Mouse (Mus musculus): ENCODE results near the gene Olfr1057.

DNA sequence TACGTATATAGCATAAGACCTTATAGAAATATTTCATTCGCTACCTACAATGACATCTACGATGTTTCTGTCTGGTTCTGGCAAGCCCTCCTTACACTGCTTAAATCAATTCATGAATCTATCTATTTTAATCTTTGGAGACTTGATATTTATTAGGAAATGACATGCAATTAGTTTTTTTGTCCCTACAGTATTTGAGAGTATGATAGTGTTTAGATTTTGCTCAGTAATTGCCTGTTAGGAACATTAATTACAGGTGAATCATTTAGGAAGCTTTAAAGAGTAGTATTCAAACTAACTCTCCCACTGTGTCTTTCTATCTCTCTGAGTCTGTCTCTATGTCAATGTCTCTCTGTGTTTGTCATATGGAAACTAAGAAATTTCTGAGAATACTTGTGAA, 42.9 kb downstream of the Olfr1057 start, which contains the start of gene Olfr1054:
- no peak for TF ChIP-seq CTCF (conservative IDR thresholded peaks at IDR 0.05 in 1 of 2, IDR thresholded peaks at IDR 0.05 in 1 of 2; ENCODE audit: low read depth in 2 of 2, low read length in 2 of 2)
- TF ChIP-seq NRF1 (IDR thresholded peaks at IDR 0.05; ENCODE audit: low read depth, low read length): no peak
- TF ChIP-seq ZNF384 (IDR thresholded peaks at IDR 0.05; ENCODE audit: low read depth, low read length): no peak
- TF ChIP-seq KAT2A (IDR thresholded peaks at IDR 0.05; ENCODE audit: insufficient replicate concordance, low read length): no peak
- TF ChIP-seq EP300 (IDR thresholded peaks at IDR 0.05; ENCODE audit: low read length): no peak
- TF ChIP-seq CHD2 (IDR thresholded peaks at IDR 0.05; ENCODE audit: low read length): no peak
- no peak for TF ChIP-seq POLR2A (IDR thresholded peaks at IDR 0.05; ENCODE audit: low read depth, low read length)
- no peak for TF ChIP-seq ZMIZ1 (IDR thresholded peaks at IDR 0.05; ENCODE audit: low read depth, low read length)
- TF ChIP-seq MXI1 (IDR thresholded peaks at IDR 0.05; ENCODE audit: low read depth, low read length): no peak
- no peak for TF ChIP-seq MYC (IDR thresholded peaks at IDR 0.05; ENCODE audit: low read depth, low read length)
